Mouse (Mus musculus): ENCODE data around the gene Olfm3.

GRCm38 (mm10) chr3:115104155-115104801 is 200.4 kb downstream of the Olfm3 start:
- TF ChIP-seq POLR2A (IDR thresholded peaks at IDR 0.05; ENCODE audit: borderline replicate concordance, insufficient read depth, low read length) (no peak), CTCF (IDR thresholded peaks at IDR 0.05; ENCODE audit: borderline replicate concordance, insufficient read depth, low read depth, low read length) (no peak)
